Mouse (Mus musculus): ENCODE results near the gene Cops4.
A peak's percentile ranks its signal among the peaks of the same experiment; 100 is the strongest.

Gene Cops4

DNA sequence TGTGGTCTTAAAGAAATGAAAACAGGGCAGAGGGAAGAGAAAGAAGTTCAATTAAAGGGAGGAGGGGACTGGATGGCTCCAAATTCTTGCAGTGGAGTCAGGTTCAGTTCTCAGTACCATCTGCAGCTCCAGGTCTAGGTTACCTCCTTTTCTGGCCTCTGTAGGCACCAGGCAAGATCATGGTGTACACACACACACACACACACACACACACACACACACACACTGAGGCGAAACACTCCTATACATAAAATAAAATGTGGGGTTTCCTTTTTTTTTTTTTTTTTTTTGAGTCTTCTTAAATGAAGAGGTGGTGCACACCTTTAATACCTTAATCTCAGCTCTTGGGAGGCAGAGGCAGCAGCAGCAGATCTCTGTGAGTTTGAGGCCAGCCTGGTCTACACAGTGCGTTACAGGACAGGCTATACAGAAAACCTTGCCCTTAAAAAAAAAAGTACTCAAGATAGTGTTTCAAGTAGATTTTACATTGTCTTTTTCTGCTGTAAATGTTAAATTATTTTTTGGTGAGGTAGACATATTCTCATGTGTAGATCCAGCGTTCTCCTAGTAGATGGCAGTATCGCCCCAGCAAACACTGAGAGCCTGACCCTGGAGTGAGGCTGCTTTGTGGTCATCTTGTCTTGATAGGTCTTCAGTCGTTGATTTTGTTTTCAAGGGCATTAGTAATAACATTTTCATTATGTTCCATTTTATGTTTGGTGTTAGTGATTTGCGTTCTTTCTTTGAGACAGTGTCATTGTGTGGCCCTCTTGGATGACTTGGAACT lies 28.4 kb downstream of the Cops4 start:
- DNase-seq, result no peak

- DNase-seq, result no peak
Measured at GRCm38 (mm10) chr5:100548236-100548635, 30.1 kb downstream of the Cops4 start.

DNA sequence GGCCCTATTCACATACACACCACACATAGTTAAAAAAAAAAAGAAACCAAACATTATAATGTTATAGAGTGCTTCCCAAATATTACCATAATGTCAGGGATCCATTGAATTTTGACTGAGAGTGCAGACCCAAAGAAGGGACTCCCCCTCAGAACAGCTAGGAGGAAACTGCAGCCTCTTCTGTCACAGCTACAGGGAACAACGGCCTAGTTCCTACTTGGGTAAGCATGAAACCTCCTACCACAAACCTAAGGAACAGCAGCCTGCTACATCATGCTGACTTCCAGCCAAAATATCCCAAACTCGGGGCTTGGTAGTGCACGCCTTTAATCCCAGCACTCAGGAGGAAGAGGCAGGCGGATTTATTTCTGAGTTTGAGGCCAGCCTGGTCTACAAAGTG lies 31.2 kb downstream of the Cops4 start:
- no peak for DNase-seq

DNA sequence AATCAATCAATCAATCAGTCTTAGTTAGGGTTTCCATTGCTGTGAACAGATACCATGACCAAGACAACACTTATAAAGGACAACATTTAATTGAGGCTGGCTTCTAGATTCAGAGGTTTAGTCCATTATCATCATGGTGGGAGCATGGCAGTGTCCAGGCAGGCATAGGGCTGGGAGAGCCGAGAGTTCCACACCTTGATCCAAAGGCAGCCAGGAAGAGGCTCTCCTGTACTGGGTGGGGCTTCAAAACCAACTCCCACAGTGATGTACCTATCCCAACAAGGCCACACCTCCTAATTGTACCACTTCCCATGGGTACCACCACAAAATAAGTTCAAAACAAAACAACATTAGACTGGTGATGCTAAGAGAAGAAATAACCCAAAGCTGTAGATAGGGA lies 32.0 kb downstream of the Cops4 start:
- DNase-seq, result no peak

DNA sequence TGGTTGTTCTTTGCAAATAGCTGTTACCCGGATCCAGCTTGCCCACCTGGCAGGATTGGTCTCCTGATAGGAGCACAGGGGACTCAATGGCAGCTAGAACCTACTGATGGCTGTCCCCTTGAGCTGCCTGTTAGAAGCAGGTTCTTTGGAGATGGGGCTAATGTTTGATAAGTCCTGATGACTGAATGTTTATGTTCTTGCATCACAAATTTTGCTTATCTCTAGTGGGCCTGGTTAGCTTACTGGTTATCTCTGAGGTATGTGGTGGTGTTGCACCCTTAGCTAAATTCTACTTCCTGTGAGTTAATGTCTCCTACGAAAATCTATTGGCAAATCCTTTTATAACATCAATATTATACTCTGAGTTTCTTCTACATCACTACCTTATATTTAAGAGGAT lies 33.8 kb downstream of the Cops4 start:
- DNase-seq, result no peak

DNA sequence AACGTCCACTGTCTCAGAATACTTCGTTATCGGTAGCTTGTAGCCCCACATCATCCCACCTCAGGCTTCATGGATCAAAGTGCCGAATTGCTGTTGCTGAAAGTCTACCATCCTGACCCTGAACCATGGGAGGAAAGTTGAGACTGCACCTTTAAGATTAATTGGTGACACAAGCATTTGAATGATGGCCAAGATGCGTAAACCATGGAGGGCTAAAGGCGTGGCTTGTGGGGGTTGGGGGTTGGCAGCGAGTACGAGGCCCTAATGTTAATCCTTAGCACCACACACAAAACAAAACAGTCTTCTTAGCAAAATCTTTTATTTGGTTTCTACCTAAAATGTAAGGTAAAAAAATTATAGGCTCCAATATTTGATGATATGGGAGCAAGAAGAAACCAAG lies 35.3 kb downstream of the Cops4 start:
- no peak for DNase-seq

- no peak for DNase-seq
Measured at GRCm38 (mm10) chr5:100557019-100557418, 38.9 kb downstream of the Cops4 start.

GRCm38 (mm10) chr5:100557537-100557936 lies 39.4 kb downstream of the Cops4 start:
- no peak for DNase-seq

GRCm38 (mm10) chr5:100558783-100559182 lies 40.7 kb downstream of the Cops4 start:
- DNase-seq, result no peak

GRCm38 (mm10) chr5:100559357-100559756 lies 41.2 kb downstream of the Cops4 start:
- no peak for DNase-seq

DNA sequence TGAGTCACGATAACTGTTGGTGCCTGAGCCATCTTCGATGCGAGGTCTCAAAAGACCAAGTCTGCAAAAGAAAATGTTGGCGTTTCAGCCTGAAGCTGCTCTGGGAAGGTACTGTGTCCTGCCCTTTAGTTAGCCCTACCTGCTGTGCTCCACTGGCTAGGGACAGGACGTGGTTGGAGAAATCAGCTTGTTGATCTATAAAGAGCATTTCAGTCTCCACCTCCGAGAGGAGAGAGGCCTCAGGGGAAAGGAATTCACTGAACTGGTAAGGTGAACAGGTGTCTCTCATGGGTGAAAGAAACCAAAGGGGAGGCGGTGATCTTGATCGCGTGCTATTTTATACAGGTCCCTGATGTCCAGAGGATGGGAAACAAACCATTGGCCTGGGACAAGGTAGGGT lies 44.6 kb downstream of the Cops4 start:
- no peak for DNase-seq

- no peak for DNase-seq
Measured at GRCm38 (mm10) chr5:100566798-100567197, 48.7 kb downstream of the Cops4 start.

GRCm38 (mm10) chr5:100567258-100568032 lies 49.3 kb downstream of the Cops4 start:
- DNase-seq, result no peak

DNA sequence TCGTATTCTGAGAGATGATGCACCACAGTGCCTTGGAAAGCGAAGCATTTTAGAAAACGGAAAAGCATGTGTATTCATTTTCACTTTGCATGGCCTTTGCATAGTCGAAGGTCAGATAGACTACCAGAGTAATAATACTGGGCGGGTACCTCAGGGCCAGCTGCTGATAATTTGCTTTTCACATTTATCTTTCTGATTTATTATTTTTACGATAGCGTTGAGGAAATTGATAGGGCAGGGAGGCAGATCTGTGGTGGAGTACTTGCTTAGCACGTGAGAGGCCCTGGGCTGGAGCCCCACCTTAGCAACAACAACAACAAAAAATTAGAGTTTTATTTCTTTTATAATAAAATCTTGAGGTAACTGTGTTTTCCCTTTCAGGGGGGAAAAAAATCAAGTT lies 50.1 kb downstream of the Cops4 start:
- DNase-seq, result no peak

DNA sequence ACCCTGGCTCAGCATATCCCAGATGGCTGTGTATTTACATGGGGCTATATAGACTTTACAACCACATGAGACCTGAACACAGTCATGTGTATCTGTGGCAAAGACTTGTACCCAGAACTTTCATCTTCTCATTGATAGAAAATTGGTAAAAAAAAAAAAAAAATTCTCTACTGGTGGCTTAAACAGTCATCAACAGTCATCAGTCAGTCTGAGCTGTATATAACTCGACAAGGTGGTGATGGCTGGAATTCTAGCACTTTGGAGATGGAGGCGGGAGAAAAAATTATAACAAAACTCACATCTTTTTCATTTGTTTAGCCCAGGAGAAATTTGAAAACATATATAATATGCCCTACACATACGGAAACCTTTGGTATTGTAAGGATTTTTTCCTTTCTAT lies 50.7 kb downstream of the Cops4 start:
- no peak for DNase-seq

DNA sequence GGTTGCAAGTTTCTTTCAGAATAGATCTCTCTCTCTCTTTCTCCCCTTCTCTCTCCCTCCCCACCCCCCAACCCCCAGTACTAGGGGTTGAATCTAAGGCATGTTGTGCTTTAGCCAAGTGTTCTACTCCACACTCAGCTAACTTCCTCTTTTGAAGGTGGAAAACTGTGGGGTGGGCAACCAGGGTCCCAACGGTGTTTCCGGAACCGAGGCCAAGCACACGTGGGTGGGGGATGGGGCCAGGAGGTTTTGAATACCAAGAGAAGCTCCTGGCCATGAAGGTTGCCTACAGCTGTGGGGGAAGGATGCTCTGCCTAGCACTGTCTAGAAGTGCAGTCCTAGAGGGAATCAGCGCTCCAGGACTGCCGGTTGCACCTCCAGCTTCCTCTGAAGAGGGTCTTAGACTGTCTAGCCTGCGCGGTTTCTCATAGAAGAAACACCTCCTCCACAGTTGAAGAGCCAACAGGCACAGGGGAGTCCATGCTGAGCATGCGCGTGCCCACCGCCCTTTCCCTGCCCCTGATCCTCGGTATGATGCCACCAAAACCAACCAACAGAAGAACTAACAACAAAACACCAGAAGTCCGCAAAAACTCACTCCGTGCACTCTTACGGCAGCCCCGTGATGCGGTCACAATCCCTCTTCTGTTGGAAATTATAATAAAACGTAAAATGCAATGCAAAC lies 51.3 kb downstream of the Cops4 start:
- DNase-seq, result peak; percentile 29 to 59

GRCm38 (mm10) chr5:100569997-100570595 lies 52.0 kb downstream of the Cops4 start:
- peak in 1 of 2 experiments; percentile 13 for DNase-seq

- no peak for DNase-seq
Measured at GRCm38 (mm10) chr5:100570716-100571115, 52.6 kb downstream of the Cops4 start.

GRCm38 (mm10) chr5:100572069-100572468 lies 54.0 kb downstream of the Cops4 start, which contains the start of gene Plac8:
Gene Plac8 (minus strand): TSS chr5:100572245.
- no peak for DNase-seq

DNA sequence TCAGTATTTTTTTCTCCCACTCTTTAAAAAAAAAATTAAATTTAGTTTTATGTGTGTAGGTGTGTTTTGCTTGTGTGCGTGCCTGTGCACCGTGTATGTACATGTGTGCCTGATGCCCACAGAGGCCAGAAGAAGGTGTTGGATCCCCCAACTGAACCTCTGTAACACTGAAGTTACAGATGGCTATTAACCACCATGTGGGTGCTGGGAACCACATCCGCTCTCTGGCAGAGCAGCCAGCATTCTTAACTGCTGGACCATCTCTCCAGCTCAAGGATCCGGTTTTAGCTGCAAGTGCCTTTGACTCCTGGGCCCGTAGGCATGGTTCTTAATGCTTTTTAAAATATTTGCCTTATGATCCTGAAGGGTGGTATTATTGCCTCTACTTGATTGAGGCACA lies 55.1 kb downstream of the Cops4 start:
- DNase-seq, result peak in 1 of 2 experiments; percentile 19

DNA sequence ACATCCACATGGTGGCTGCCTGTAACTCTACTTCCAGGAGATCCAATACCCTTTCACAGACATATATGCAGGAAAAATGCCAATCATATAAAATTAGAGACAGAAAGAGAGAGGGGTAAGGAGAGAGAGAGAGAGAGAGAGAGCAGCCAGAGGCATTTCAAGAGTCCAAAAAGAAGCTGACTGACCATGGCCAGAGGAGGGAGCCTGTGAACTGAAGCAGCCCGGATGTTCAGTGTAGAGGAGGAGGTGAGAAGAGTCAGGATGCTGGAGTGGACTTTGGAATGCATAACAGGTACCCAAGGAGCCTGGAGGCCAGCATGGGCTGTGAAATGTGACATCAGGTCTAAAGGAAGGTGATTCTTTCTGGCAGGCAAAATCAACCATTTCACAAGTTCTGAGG lies 56.7 kb downstream of the Cops4 start:
- no peak for DNase-seq

DNA sequence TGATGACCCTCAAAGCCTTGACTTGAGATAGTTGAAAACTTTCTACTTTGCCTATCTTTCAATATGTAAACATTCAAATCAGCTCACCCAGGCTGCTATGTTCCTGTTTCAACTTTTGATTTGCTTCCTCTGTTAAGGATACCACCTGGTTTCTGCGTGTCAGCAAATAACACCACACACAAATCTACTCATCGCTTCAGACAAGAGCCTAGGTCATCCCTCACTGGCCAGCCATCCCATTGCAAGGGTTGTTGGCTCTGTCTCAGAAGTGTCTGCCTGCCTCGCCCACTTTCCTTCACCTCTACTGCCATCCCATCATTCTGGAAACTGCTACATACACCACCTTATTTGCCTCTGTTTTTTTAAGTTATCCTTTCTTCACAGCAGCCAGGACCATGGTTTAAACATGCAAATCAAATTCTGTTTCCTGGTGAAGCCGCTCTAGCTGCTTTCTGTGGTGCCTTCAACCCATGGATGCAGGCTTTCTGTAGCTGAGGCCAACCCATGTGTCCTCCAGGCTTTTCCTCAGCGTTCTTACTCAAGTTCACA lies 60.8 kb downstream of the Cops4 start:
- no peak for DNase-seq

Data from thymus, postnatal 36 days (tissue).